Mouse (Mus musculus) stomach, postnatal 0 days (tissue): ENCODE results near the gene Tpst1.

ENCODE experiments used
- CTCF ChIP-seq: IDR thresholded peaks from 2 replicates; pipeline ENCODE4 v1.5.1; 2016; ENCODE audit warnings: antibody characterized with exemption, low read depth, mild to moderate bottlenecking, moderate library complexity
- EP300 ChIP-seq: optimal IDR thresholded peaks from 2 replicates; pipeline ENCODE3; 2016; ENCODE audit warnings: antibody characterized with exemption

GRCm38 (mm10) chr5:130139393-130139792 lies 66.3 kb downstream of the Tpst1 start:
- peak; percentile 95 for TF ChIP-seq CTCF
- TF ChIP-seq EP300, result no peak
